Mouse (Mus musculus): ENCODE data around the gene 1600014C10Rik. TPM values are rescaled to one million over a fixed set of nuclear protein-coding genes. Genes with fewer than 3 reads are reported as not detected.

Gene 1600014C10Rik
- 15.9 and 17.0 TPM in 2 replicates for polyA plus RNA-seq (2015; fragmentation: Nextera tagmentation; extraction: Ambion mirVana)

DNA sequence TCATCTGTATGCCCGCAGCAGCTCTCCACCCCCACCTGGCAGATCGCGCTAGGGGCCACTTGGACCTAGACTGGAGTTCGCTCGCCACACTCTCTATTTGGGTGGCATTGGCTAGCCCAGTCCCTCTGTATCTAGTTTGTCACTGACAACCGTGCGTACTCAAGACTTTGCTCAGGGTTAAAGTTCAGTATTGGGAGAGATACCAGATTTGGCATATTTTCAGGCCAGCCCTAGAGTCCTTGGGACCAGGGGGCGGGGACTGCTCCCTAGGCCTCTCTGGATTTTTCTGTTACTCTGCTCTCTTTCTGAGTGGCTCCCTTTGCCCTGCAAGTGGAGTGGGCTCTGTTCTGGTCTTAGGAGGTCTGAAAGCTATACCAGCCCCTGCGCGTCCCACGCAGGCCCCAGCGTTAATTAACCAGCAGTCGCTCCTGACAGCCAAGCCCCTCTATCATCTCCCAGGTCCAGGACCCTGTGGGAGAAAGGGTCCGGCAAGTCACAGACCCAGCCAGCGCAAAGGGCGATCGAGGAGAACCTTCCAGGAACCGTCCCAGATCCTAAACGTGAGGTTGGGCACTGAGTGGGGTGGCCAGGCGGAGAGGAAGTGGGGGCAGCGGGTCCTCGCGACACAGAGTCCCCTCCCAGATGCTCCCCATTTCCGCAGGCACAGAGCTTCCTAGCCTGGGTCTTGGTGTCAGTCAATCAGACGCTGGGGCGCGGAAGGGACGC, at the start of gene 1600014C10Rik:
1600014C10Rik (plus strand) TSS at position 256 of the 726 bp plus-strand sequence.
- ATAC-seq (ENCODE audit: insufficient read depth, low FRiP score), result peak; percentile 56
- Histone ChIP-seq H3K9ac (ENCODE audit: low read length) (peak within 1 kb of the TSS; percentile 86), H3K27ac (ENCODE audit: low read length) (peak within 1 kb of the TSS; percentile 79), H3K27me3 (ENCODE audit: control insufficient read depth, insufficient read depth, low read length) (no peaks in the 10 kb centered on the region), H3K4me2 (ENCODE audit: low read depth, low read length) (peak within 1 kb of the TSS; percentile 96), H3K4me3 (replicated peaks; ENCODE audit: low read length) (peak within 1 kb of the TSS; percentile 69), H3K4me1 (ENCODE audit: control insufficient read depth, insufficient read depth, low read length) (peaks cover 14% of the 10 kb centered on the region), H3K9me3 (replicated peaks; ENCODE audit: control insufficient read depth, low read length) (no peaks in the 10 kb centered on the region), H3K36me3 (ENCODE audit: control insufficient read depth, insufficient read depth, low read length) (no peaks in the 10 kb centered on the region)
- 4% methylated on average over 28 of the region's 28 CpGs for WGBS

DNA sequence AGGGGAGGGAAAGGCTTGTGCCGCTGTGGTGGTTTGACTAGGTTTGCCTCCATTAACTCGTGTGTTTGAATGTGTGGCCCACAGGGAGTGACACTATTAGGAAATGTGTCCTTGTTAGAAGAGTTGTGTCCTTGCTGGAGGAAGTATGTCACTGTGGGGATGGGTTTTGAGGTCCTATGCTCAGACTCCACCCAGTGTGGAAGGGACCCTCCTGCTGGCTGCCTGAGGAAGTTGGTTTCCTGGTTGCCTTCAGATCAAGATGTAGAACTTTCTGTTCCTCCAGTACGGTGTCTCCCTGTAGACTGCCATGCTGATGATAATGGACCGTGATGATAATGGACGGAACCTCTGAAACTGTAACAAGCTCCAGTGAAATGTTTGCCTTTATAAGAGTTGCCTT, 48.5 kb upstream of the 1600014C10Rik start:
- no peaks in the 10 kb centered on the region for H3K27me3 ChIP-seq (ENCODE audit: control insufficient read depth, insufficient read depth, low read length)
- H3K9me3 ChIP-seq (replicated peaks; ENCODE audit: control insufficient read depth, low read length), result no peaks in the 10 kb centered on the region
- no peaks in the 10 kb centered on the region for H3K4me1 ChIP-seq (ENCODE audit: control insufficient read depth, insufficient read depth, low read length)
- H3K27ac ChIP-seq (ENCODE audit: low read length), result no peak overlapping the region
- 89% methylated on average over 5 of the region's 5 CpGs for WGBS
- H3K36me3 ChIP-seq (ENCODE audit: control insufficient read depth, insufficient read depth, low read length), result no peaks in the 10 kb centered on the region
- no peak overlapping the region for H3K4me3 ChIP-seq (replicated peaks; ENCODE audit: low read length)
- H3K4me2 ChIP-seq (ENCODE audit: low read depth, low read length), result no peak overlapping the region
- ATAC-seq (ENCODE audit: insufficient read depth, low FRiP score), result no peak
- H3K9ac ChIP-seq (ENCODE audit: low read length), result no peak overlapping the region

GRCm38 (mm10) chr7:38140324-38140723, 42.7 kb upstream of the 1600014C10Rik start:
- ATAC-seq (ENCODE audit: insufficient read depth, low FRiP score), result no peak
- H3K27ac ChIP-seq (ENCODE audit: low read length), result no peak overlapping the region

DNA sequence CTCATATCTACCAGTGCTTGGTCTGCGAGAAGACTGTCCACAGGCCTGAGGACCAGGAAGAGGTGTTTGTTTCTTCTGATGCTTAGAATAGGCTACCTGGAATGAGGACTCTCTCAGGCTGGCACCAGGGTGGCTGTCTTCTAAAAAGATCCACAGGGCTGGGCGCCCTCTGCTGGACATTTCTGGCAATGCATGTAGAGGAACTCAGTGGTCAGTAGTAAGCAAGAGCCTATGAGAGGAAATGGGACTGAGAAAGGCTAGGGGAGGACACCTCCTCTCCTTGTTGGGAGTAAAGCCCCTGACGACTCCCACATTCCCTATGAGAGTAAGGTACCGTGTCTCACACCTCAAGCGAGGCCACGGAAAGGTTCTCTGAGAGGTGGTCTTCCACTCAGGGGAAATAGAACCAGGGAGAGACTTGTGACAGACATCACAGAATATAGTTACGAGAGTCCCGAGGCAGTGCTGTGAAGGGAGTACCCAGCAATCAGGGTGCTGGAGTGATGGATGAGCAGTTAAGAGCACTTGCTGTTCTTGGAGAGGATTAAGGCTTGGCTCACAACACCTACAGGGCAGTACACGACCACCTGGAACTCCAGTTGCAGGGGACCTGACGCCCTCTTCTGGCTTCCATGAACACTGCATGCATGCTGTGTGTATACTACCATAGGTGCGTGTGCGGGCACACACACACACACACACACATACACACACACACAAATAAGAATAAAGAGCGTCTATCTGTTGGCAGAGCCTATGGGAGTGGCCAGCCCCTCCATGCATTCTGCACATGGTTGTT, 41.1 kb upstream of the 1600014C10Rik start:
- H3K36me3 ChIP-seq (ENCODE audit: control insufficient read depth, insufficient read depth, low read length), result no peaks in the 10 kb centered on the region
- no peak overlapping the region for H3K4me3 ChIP-seq (replicated peaks; ENCODE audit: low read length)
- no peaks in the 10 kb centered on the region for H3K9me3 ChIP-seq (replicated peaks; ENCODE audit: control insufficient read depth, low read length)
- no peaks in the 10 kb centered on the region for H3K27me3 ChIP-seq (ENCODE audit: control insufficient read depth, insufficient read depth, low read length)
- H3K27ac ChIP-seq (ENCODE audit: low read length), result no peak overlapping the region
- H3K4me1 ChIP-seq (ENCODE audit: control insufficient read depth, insufficient read depth, low read length), result no peaks in the 10 kb centered on the region
- peak; percentile 34 for ATAC-seq (ENCODE audit: insufficient read depth, low FRiP score)
- no peak overlapping the region for H3K4me2 ChIP-seq (ENCODE audit: low read depth, low read length)
- WGBS, result 62% methylated on average over 13 of the region's 13 CpGs
- no peak overlapping the region for H3K9ac ChIP-seq (ENCODE audit: low read length)

More at GRCm38 (mm10) chr7:38140324-38140723, 42.7 kb upstream of the 1600014C10Rik start:
- Histone ChIP-seq H3K9me3 (replicated peaks; ENCODE audit: control insufficient read depth, low read length) (no peaks in the 10 kb centered on the region), H3K4me2 (ENCODE audit: low read depth, low read length) (no peak overlapping the region), H3K4me3 (replicated peaks; ENCODE audit: low read length) (no peak overlapping the region), H3K9ac (ENCODE audit: low read length) (peak overlapping the region; percentile 26; the same call in 1 of the 2 replicates), H3K36me3 (ENCODE audit: control insufficient read depth, insufficient read depth, low read length) (no peaks in the 10 kb centered on the region), H3K27me3 (ENCODE audit: control insufficient read depth, insufficient read depth, low read length) (no peaks in the 10 kb centered on the region), H3K4me1 (ENCODE audit: control insufficient read depth, insufficient read depth, low read length) (no peaks in the 10 kb centered on the region)
- 41% methylated on average over 9 of the region's 9 CpGs for WGBS

DNA sequence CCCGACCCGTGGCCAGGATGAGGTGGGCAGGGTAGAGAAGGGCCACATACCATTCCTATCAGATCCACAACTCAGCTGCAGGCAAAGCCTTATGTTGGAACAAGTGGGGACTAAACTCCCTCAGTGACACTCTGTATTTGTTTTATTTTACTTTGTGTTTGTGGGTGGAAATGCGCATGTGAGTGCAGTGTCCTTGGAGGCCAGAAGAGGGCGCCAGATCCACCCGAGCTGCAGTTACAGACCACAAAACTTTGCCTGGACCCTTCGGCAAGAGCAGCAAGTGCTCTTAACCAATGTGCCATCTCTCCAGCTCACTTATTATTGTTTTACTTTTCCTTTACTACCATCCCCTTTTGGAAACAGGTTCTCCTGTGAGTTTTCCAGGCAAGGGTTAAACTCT, 35.5 kb upstream of the 1600014C10Rik start:
- 90% methylated on average over 6 of the region's 6 CpGs for WGBS
- Histone ChIP-seq H3K27ac (ENCODE audit: low read length) (no peak overlapping the region), H3K27me3 (ENCODE audit: control insufficient read depth, insufficient read depth, low read length) (no peaks in the 10 kb centered on the region), H3K9ac (ENCODE audit: low read length) (no peak overlapping the region), H3K4me2 (ENCODE audit: low read depth, low read length) (no peak overlapping the region), H3K36me3 (ENCODE audit: control insufficient read depth, insufficient read depth, low read length) (no peaks in the 10 kb centered on the region), H3K4me3 (replicated peaks; ENCODE audit: low read length) (no peak overlapping the region), H3K4me1 (ENCODE audit: control insufficient read depth, insufficient read depth, low read length) (no peaks in the 10 kb centered on the region), H3K9me3 (replicated peaks; ENCODE audit: control insufficient read depth, low read length) (no peaks in the 10 kb centered on the region; the same call in 1 of the 2 replicates)
- no peak for ATAC-seq (ENCODE audit: insufficient read depth, low FRiP score)

DNA sequence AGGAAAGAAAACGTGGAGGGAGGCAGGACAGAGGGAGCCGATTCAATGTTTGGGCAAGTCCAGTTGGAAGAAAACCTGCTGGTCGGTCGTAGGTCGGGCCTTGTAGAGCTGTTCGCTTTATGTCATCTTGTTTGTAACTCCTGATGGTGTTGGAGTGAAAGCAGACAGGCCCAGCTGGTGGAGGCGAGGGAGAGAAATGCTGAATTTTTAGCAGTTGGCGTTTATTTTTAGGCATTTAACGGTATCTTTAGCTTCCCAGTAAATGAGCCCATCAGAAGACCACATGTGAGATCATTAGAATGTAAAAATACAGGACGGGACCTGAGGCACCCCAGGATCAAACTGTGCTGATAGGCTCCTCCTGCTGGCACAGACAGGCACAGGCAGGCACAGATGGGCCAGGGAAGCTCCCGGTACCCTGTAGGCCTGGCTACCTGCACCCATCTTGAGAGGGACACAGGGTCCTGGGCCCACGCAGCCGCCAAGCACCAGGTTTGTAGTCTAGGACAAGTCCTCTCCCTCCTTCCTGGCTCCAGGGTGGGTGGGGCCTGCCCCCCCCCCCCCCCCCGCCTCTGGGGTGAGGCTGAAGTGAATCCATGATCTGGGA, 31.2 kb upstream of the 1600014C10Rik start:
- Histone ChIP-seq H3K27me3 (ENCODE audit: control insufficient read depth, insufficient read depth, low read length) (no peaks in the 10 kb centered on the region), H3K4me1 (ENCODE audit: control insufficient read depth, insufficient read depth, low read length) (no peaks in the 10 kb centered on the region), H3K9me3 (replicated peaks; ENCODE audit: control insufficient read depth, low read length) (no peaks in the 10 kb centered on the region; the same call in 1 of the 2 replicates), H3K36me3 (ENCODE audit: control insufficient read depth, insufficient read depth, low read length) (no peaks in the 10 kb centered on the region), H3K4me3 (replicated peaks; ENCODE audit: low read length) (no peak overlapping the region), H3K27ac (ENCODE audit: low read length) (no peak overlapping the region), H3K9ac (ENCODE audit: low read length) (no peak overlapping the region), H3K4me2 (ENCODE audit: low read depth, low read length) (no peak overlapping the region)
- ATAC-seq (ENCODE audit: insufficient read depth, low FRiP score), result no peak
- whole genome bisulfite sequencing, result 47% methylated on average over 14 of the region's 14 CpGs

DNA sequence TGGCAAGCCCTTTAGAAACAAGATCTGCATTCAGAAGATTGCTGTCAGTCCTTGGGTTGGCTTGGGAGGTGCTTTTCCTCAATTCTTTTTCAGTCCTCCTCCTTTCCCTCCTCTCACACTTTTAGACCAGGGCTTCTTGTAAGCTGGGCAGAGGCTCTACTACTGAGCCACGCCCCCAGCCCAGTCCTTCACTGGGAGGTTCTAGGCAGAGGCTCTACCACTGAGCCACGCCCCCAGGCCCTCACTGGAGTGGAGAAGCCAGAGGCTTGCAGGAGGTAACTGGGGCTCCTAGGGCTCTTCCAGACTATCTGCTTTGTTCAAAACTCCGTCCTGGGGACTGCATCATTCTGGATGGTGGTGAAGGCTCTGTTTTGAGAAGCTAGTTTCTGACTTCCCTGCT, 30.4 kb upstream of the 1600014C10Rik start:
- no peak overlapping the region for H3K27ac ChIP-seq (ENCODE audit: low read length)
- H3K4me1 ChIP-seq (ENCODE audit: control insufficient read depth, insufficient read depth, low read length), result no peaks in the 10 kb centered on the region
- H3K9me3 ChIP-seq (replicated peaks; ENCODE audit: control insufficient read depth, low read length), result no peaks in the 10 kb centered on the region; the same call in 1 of the 2 replicates
- H3K4me2 ChIP-seq (ENCODE audit: low read depth, low read length), result no peak overlapping the region
- 83% methylated on average over 3 of the region's 3 CpGs for WGBS
- no peak overlapping the region for H3K9ac ChIP-seq (ENCODE audit: low read length)
- no peak; the same call in 1 of the 2 replicates for ATAC-seq (ENCODE audit: insufficient read depth, low FRiP score)
- H3K36me3 ChIP-seq (ENCODE audit: control insufficient read depth, insufficient read depth, low read length), result no peaks in the 10 kb centered on the region
- H3K4me3 ChIP-seq (replicated peaks; ENCODE audit: low read length), result no peak overlapping the region
- no peaks in the 10 kb centered on the region for H3K27me3 ChIP-seq (ENCODE audit: control insufficient read depth, insufficient read depth, low read length)

DNA sequence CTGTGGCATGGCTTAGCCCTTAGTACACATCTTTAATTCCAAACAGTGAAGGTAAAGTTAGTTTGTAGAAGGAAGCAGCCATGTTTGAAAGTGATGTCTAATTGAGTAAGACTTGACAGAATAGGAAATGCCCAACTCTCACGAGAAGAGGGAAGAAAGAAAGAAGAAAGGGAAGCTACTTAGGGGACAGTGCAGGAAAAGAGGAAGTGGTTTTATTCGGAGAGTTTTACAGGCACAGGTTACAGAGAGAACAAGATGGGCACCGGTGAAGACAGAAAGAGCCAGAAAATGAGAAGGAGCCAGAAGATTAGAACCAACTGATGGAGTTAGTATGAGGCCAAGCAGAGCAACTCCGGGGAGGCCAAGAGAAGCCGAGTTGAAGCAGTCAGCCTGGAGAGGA, 27.2 kb upstream of the 1600014C10Rik start:
- ATAC-seq (ENCODE audit: insufficient read depth, low FRiP score), result no peak
- Histone ChIP-seq H3K4me1 (ENCODE audit: control insufficient read depth, insufficient read depth, low read length) (no peaks in the 10 kb centered on the region), H3K9me3 (replicated peaks; ENCODE audit: control insufficient read depth, low read length) (no peaks in the 10 kb centered on the region), H3K27me3 (ENCODE audit: control insufficient read depth, insufficient read depth, low read length) (no peaks in the 10 kb centered on the region), H3K36me3 (ENCODE audit: control insufficient read depth, insufficient read depth, low read length) (no peaks in the 10 kb centered on the region), H3K4me3 (replicated peaks; ENCODE audit: low read length) (no peak overlapping the region), H3K9ac (ENCODE audit: low read length) (no peak overlapping the region), H3K27ac (ENCODE audit: low read length) (no peak overlapping the region), H3K4me2 (ENCODE audit: low read depth, low read length) (no peak overlapping the region)
- WGBS, result 82% methylated on average over 5 of the region's 5 CpGs

All from stomach, embryonic 16.5 days (tissue).